Mouse (Mus musculus): ENCODE measurements at regions not wholly inside any gene's neighbourhood (a gene's known extent, or its start where the extent isn't known, plus 50 kb on each side); places are given as distances from the start of the nearest gene placed in this dataset.

DNA sequence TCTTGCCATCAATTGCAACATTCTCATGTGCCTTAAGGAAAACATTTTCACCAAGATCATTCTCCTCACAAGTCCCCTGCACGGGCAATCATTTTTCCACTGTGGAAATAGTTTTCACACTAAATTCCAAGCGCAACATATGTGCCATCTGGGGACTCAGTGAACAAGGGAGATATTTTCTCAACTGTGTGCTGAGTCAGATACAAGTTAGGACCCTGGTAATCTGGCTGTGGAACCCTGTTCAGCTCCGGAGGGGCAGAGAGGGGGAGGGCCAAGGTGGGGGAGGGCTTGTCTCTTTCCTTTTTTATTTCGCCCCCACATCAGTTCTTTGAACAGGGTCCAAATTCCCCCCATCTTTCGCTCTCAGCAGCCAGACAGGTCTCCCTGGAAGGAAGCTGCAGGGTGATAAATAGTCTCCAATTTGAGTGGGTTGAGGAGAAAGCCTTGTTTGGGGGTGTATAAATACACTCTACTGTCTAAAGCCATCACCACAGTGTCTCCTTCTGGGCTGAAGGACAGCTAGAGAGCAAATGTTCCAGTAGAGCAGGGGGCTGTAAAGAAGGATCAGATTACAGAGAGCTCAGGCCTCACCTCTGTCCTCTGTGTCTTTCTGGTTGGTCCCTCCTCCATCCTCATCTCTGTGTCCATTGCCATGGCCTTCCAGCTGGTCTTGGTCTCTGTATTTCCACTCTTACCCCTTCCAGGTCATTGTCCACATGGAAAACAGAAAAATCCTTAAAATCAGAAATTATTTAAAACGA, 134.3 kb downstream of the Mis18a start:
- TF ChIP-seq POLR2A (IDR thresholded peaks at IDR 0.05; ENCODE audit: insufficient read length, low read depth) (no peak), POLR2AphosphoS2 (IDR thresholded peaks at IDR 0.05; ENCODE audit: insufficient read length, low read depth) (no peak), MYOG (IDR thresholded peaks at IDR 0.05; ENCODE audit: control insufficient read depth in 1 of 3, insufficient read depth in 1 of 3, insufficient read length in 2 of 3, low read depth in 2 of 3) (no peak), MAX (IDR thresholded peaks at IDR 0.05; ENCODE audit: low read depth) (no peak), E2F4 (IDR thresholded peaks at IDR 0.05; ENCODE audit: insufficient read depth) (no peak), REST (IDR thresholded peaks at IDR 0.05; ENCODE audit: insufficient read depth, insufficient read length) (no peak), MYOD1 (IDR thresholded peaks at IDR 0.05; ENCODE audit: control insufficient read depth in 1 of 3, insufficient read length in 2 of 3, low read depth in 2 of 3) (no peak), USF1 (IDR thresholded peaks at IDR 0.05; ENCODE audit: low read depth) (no peak), CEBPB (IDR thresholded peaks at IDR 0.05; ENCODE audit: insufficient read depth, poor library complexity, severe bottlenecking) (no peak)

Measured in myocyte (in vitro differentiated cells).